Mouse (Mus musculus): Measurements from ENCODE around the gene St6gal2. TPM values are rescaled to one million over a fixed set of nuclear protein-coding genes. Genes with fewer than 3 reads are reported as not detected.

St6gal2 gene
- total RNA-seq (2012; rRNA removed): not detected in 2 replicates
- polyA plus RNA-seq (2012; ENCODE audit: insufficient read depth in 1 of 2, insufficient read length in 2 of 2, low read depth in 1 of 2, low replicate concordance in 2 of 2, missing spikeins in 1 of 2): not detected

GRCm38 (mm10) chr17:55445250-55446184 lies at the start of gene St6gal2:
Gene St6gal2, plus strand, starts transcription at chr17:55445382.
- Histone ChIP-seq H3K4me1 (ENCODE audit: control insufficient read depth in 1 of 2, insufficient read depth in 2 of 2, low read length in 2 of 2) (no peaks in the 10 kb centered on the region), H3K9me3 (replicated peaks; ENCODE audit: insufficient read depth, low read length) (no peaks in the 10 kb centered on the region), H3K9ac (ENCODE audit: control insufficient read depth, low read depth, low read length, poor library complexity, severe bottlenecking) (no peak within 1 kb of the TSS), H3K36me3 (ENCODE audit: control insufficient read depth in 1 of 2, insufficient read depth in 2 of 2, low read length in 2 of 2) (no peaks in the 10 kb centered on the region), H3K4me3 (ENCODE audit: control insufficient read depth in 1 of 2, insufficient read depth in 1 of 2, low read depth in 2 of 2, low read length in 2 of 2) (no peak within 1 kb of the TSS), H3K79me2 (ENCODE audit: control insufficient read depth, insufficient read depth, low read length, poor library complexity) (no peaks in the 10 kb centered on the region), H3K27me3 (ENCODE audit: control insufficient read depth in 1 of 2, insufficient read depth in 2 of 2, low read length in 2 of 2) (no peaks in the 10 kb centered on the region), H3K27ac (ENCODE audit: control insufficient read depth, low read depth, low read length) (no peak within 1 kb of the TSS)
- DNase-seq (ENCODE audit: low read depth, low spot score): no peak
- no peak for TF ChIP-seq UBTF (IDR thresholded peaks at IDR 0.05; ENCODE audit: borderline replicate concordance, insufficient read depth, low read depth, low read length)
- TF ChIP-seq GATA1 (IDR thresholded peaks at IDR 0.05; ENCODE audit: low read depth, low read length): no peak
- no peak for TF ChIP-seq BHLHE40 (IDR thresholded peaks at IDR 0.05; ENCODE audit: borderline replicate concordance, low read depth, low read length)
- TF ChIP-seq HCFC1 (IDR thresholded peaks at IDR 0.05; ENCODE audit: low read depth, low read length): no peak
- no peak for TF ChIP-seq MAX (IDR thresholded peaks at IDR 0.05; ENCODE audit: low read length)
- TF ChIP-seq MYC (IDR thresholded peaks at IDR 0.05; ENCODE audit: low read depth, low read length): no peak
- no peak for TF ChIP-seq MAZ (IDR thresholded peaks at IDR 0.05; ENCODE audit: low read depth, low read length)
- TF ChIP-seq SIN3A (IDR thresholded peaks at IDR 0.05; ENCODE audit: low read length): no peak
- no peak for TF ChIP-seq CHD1 (IDR thresholded peaks at IDR 0.05; ENCODE audit: low read depth, low read length)
- TF ChIP-seq ZKSCAN1 (IDR thresholded peaks at IDR 0.05; ENCODE audit: low read depth, low read length): no peak
- no peak for TF ChIP-seq MEF2A (IDR thresholded peaks at IDR 0.05; ENCODE audit: extremely low read depth, insufficient replicate concordance, low read depth, low read length, poor library complexity, severe bottlenecking)
- no peak for TF ChIP-seq CTCF (IDR thresholded peaks at IDR 0.05 in 2 of 3, conservative IDR thresholded peaks at IDR 0.05 in 1 of 3; ENCODE audit: control insufficient read depth in 1 of 3, insufficient read depth in 1 of 3, low read depth in 2 of 3, low read length in 3 of 3, poor library complexity in 1 of 3, severe bottlenecking in 1 of 3)
- no peak for TF ChIP-seq POLR2A (IDR thresholded peaks at IDR 0.05; ENCODE audit: control insufficient read depth in 1 of 2, insufficient read depth in 1 of 2, low read depth in 1 of 2, low read length in 2 of 2, poor library complexity in 1 of 2)
- no peak for TF ChIP-seq NELFE (IDR thresholded peaks at IDR 0.05; ENCODE audit: low read depth, low read length)
- no peak for TF ChIP-seq EP300 (IDR thresholded peaks at IDR 0.05; ENCODE audit: low read depth in 1 of 2, low read length in 2 of 2)
- no peak for TF ChIP-seq ZC3H11A (IDR thresholded peaks at IDR 0.05; ENCODE audit: low read depth, low read length)
- TF ChIP-seq SMC3 (IDR thresholded peaks at IDR 0.05; ENCODE audit: low read depth, low read length): no peak
- no peak for TF ChIP-seq ELF1 (IDR thresholded peaks at IDR 0.05; ENCODE audit: low read depth, low read length)
- TF ChIP-seq MAFK (IDR thresholded peaks at IDR 0.05; ENCODE audit: borderline replicate concordance, low read depth, low read length): no peak
- no peak for TF ChIP-seq ETS1 (IDR thresholded peaks at IDR 0.05; ENCODE audit: low read depth, low read length)
